Mouse (Mus musculus) liver, postnatal 0 days (tissue): ENCODE measurements at regions not wholly inside any gene's neighbourhood (a gene's known extent, or its start where the extent isn't known, plus 50 kb on each side); places are given as distances from the start of the nearest gene placed in this dataset.

Experiments
- CTCF ChIP-seq: sonication (generic); IDR thresholded peaks from 2 replicates; pipeline ENCODE4 v1.5.1; 2016; ENCODE audit warnings: antibody characterized with exemption, low read depth
- EP300 ChIP-seq: IDR thresholded peaks from 2 replicates; pipeline ENCODE4 v1.6.1; 2016; ENCODE audit warnings: antibody characterized with exemption, low read depth, mild to moderate bottlenecking

GRCm38 (mm10) chr1:81581208-81581607 is 504.5 kb downstream of the Nyap2 start:
- TF ChIP-seq CTCF (no peak), EP300 (no peak)
